Mouse (Mus musculus) megakaryocyte, embryonic 14.5 days (primary cell): ENCODE measurements around the gene Stx8.

ENCODE experiments used
- FLI1 ChIP-seq: IDR thresholded peaks from 2 replicates; pipeline ENCODE4 v1.6.1; 2012; ENCODE audit warnings: low read length, inconsistent platforms, mixed read lengths
- GATA1 ChIP-seq: IDR thresholded peaks from 3 replicates; pipeline ENCODE4 v1.6.1; 2012; ENCODE audit warnings: mixed read lengths, low read length, inconsistent platforms, borderline replicate concordance

GRCm38 (mm10) chr11:68200500-68200899 is 234.5 kb downstream of the Stx8 start:
- TF ChIP-seq GATA1 (no peak), FLI1 (no peak)
